Mouse (Mus musculus): ENCODE measurements at regions not wholly inside any gene's neighbourhood (a gene's known extent, or its start where the extent isn't known, plus 50 kb on each side); places are given as distances from the start of the nearest gene placed in this dataset.

DNA sequence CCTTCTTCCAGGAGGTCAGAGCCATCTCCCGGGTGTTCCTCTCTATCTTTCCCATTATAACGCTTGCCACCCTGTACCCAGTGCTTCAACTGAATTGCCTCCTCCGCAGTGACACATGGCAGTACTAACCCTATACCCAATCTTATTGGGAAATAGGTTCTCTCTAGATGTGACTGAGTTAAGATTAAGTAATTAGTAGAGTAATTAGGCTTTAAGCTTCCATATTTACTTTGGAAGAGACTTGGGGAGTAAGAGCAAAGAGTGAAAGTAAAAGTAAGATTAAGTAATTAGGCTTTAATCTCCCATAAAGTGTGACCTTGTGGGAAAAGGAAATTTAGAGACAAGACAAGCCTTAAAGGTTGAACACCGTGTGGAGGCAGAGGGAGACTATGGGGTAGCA, 148.7 kb upstream of the Prok2 start:
- Histone ChIP-seq H3K4me3 (ENCODE audit: control insufficient read depth in 1 of 2, insufficient read depth in 1 of 2, low read depth in 2 of 2, low read length in 2 of 2) (no peak overlapping the region), H3K27me3 (ENCODE audit: control insufficient read depth in 1 of 2, insufficient read depth in 2 of 2, low read length in 2 of 2) (no peaks in the 10 kb centered on the region), H3K79me2 (ENCODE audit: control insufficient read depth, insufficient read depth, low read length, poor library complexity) (no peaks in the 10 kb centered on the region), H3K9me3 (replicated peaks; ENCODE audit: insufficient read depth, low read length) (no peaks in the 10 kb centered on the region), H3K36me3 (ENCODE audit: control insufficient read depth in 1 of 2, insufficient read depth in 2 of 2, low read length in 2 of 2) (no peaks in the 10 kb centered on the region), H3K9ac (ENCODE audit: control insufficient read depth, low read depth, low read length, poor library complexity, severe bottlenecking) (no peak overlapping the region), H3K27ac (ENCODE audit: control insufficient read depth, low read depth, low read length) (no peak overlapping the region), H3K4me1 (ENCODE audit: control insufficient read depth in 1 of 2, insufficient read depth in 2 of 2, low read length in 2 of 2) (no peaks in the 10 kb centered on the region)
- no peak for TF ChIP-seq CHD1 (IDR thresholded peaks at IDR 0.05; ENCODE audit: low read depth, low read length)
- TF ChIP-seq CHD2 (IDR thresholded peaks at IDR 0.05; ENCODE audit: low read length) = no peak
- no peak for TF ChIP-seq POLR2AphosphoS2 (IDR thresholded peaks at IDR 0.05; ENCODE audit: low read length)
- TF ChIP-seq CTCF (IDR thresholded peaks at IDR 0.05 in 2 of 3, conservative IDR thresholded peaks at IDR 0.05 in 1 of 3; ENCODE audit: control insufficient read depth in 1 of 3, insufficient read depth in 1 of 3, low read depth in 2 of 3, low read length in 3 of 3, poor library complexity in 1 of 3, severe bottlenecking in 1 of 3) = no peak
- no peak for TF ChIP-seq NRF1 (IDR thresholded peaks at IDR 0.05; ENCODE audit: insufficient read depth, low read depth, low read length, poor library complexity, severe bottlenecking)
- no peak for DNase-seq (ENCODE audit: low read depth, low spot score)

DNA sequence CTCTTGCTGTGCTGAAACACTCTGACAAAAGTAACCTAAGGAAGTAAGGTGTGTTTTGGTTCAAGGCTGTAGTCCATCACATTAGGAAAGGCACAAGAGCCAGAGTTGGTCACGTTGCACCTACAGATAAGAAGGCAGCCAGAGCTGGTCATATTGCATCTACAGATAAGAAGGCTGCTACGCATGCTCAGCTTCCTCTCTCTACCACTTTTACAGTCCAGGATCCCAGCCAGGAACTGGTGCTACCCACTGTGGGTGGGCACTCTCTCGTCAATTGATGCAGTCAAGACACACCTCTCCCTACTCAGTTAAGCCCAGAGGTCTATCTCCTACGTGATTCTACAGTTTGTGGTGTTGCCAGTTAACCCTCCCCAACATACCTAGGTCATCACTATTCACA, 147.8 kb upstream of the Prok2 start:
- Histone ChIP-seq H3K27me3 (ENCODE audit: control insufficient read depth in 1 of 2, insufficient read depth in 2 of 2, low read length in 2 of 2) (no peaks in the 10 kb centered on the region), H3K79me2 (ENCODE audit: control insufficient read depth, insufficient read depth, low read length, poor library complexity) (no peaks in the 10 kb centered on the region), H3K4me1 (ENCODE audit: control insufficient read depth in 1 of 2, insufficient read depth in 2 of 2, low read length in 2 of 2) (no peaks in the 10 kb centered on the region), H3K27ac (ENCODE audit: control insufficient read depth, low read depth, low read length) (no peak overlapping the region), H3K9me3 (replicated peaks; ENCODE audit: insufficient read depth, low read length) (no peaks in the 10 kb centered on the region), H3K4me3 (ENCODE audit: control insufficient read depth in 1 of 2, insufficient read depth in 1 of 2, low read depth in 2 of 2, low read length in 2 of 2) (no peak overlapping the region), H3K36me3 (ENCODE audit: control insufficient read depth in 1 of 2, insufficient read depth in 2 of 2, low read length in 2 of 2) (no peaks in the 10 kb centered on the region), H3K9ac (ENCODE audit: control insufficient read depth, low read depth, low read length, poor library complexity, severe bottlenecking) (no peak overlapping the region)
- peak; percentile 9 for DNase-seq (ENCODE audit: low read depth, low spot score)
- TF ChIP-seq GATA1 (IDR thresholded peaks at IDR 0.05; ENCODE audit: low read depth, low read length) = 0 out of 2 replicates have a peak, but pooled peaks have one; percentile 20
- no peak for TF ChIP-seq UBTF (IDR thresholded peaks at IDR 0.05; ENCODE audit: borderline replicate concordance, insufficient read depth, low read depth, low read length)
- no peak for TF ChIP-seq ELF1 (IDR thresholded peaks at IDR 0.05; ENCODE audit: low read depth, low read length)
- TF ChIP-seq CHD2 (IDR thresholded peaks at IDR 0.05; ENCODE audit: low read length) = no peak
- no peak for TF ChIP-seq ETS1 (IDR thresholded peaks at IDR 0.05; ENCODE audit: low read depth, low read length)
- peak; percentile 24; the same call in 1 of the 2 replicates for TF ChIP-seq USF1 (IDR thresholded peaks at IDR 0.05; ENCODE audit: low read depth, low read length)
- TF ChIP-seq NRF1 (IDR thresholded peaks at IDR 0.05; ENCODE audit: insufficient read depth, low read depth, low read length, poor library complexity, severe bottlenecking) = peak; percentile 65
- TF ChIP-seq RCOR1 (IDR thresholded peaks at IDR 0.05; ENCODE audit: low read depth, low read length) = no peak
- TF ChIP-seq BHLHE40 (IDR thresholded peaks at IDR 0.05; ENCODE audit: borderline replicate concordance, low read depth, low read length) = peak; percentile 24; the same call in 1 of the 2 replicates

DNA sequence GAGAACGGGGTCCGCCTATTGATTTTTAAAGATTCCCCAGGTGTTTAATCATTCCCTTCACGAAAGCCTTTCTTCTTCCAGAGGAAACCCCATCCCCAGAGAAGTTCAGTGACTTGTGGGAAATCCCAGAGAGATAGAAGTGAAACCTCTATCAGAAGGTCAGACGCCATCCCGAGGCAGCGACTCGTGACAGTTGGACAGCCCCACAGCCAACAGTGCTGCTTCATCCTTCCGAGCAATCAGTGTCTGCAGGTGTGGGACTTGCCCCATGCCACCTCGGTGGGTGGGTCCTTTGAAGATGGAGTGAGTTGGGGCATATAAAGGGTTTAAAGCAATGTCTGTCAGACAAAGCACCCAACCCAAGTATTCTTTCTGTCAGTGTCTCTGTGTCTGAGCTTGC, 139.9 kb upstream of the Prok2 start:
- H3K4me1 ChIP-seq (ENCODE audit: control insufficient read depth in 1 of 2, insufficient read depth in 2 of 2, low read length in 2 of 2) = no peaks in the 10 kb centered on the region
- H3K36me3 ChIP-seq (ENCODE audit: control insufficient read depth in 1 of 2, insufficient read depth in 2 of 2, low read length in 2 of 2) = no peaks in the 10 kb centered on the region
- H3K79me2 ChIP-seq (ENCODE audit: control insufficient read depth, insufficient read depth, low read length, poor library complexity) = no peaks in the 10 kb centered on the region
- no peak overlapping the region for H3K27ac ChIP-seq (ENCODE audit: control insufficient read depth, low read depth, low read length)
- H3K9me3 ChIP-seq (replicated peaks; ENCODE audit: insufficient read depth, low read length) = no peaks in the 10 kb centered on the region
- no peak overlapping the region for H3K4me3 ChIP-seq (ENCODE audit: control insufficient read depth in 1 of 2, insufficient read depth in 1 of 2, low read depth in 2 of 2, low read length in 2 of 2)
- no peak for TF ChIP-seq POLR2A (IDR thresholded peaks at IDR 0.05; ENCODE audit: control insufficient read depth in 1 of 2, insufficient read depth in 1 of 2, low read depth in 1 of 2, low read length in 2 of 2, poor library complexity in 1 of 2)
- H3K9ac ChIP-seq (ENCODE audit: control insufficient read depth, low read depth, low read length, poor library complexity, severe bottlenecking) = no peak overlapping the region
- no peak for DNase-seq (ENCODE audit: low read depth, low spot score)
- H3K27me3 ChIP-seq (ENCODE audit: control insufficient read depth in 1 of 2, insufficient read depth in 2 of 2, low read length in 2 of 2) = 0 out of 4 replicates have a peak, but pooled peaks cover 0 to 1% of the 10 kb centered on the region in 2 experiments

Data from MEL (cell line).